Mouse (Mus musculus): ENCODE results near the gene Npb.

DNA sequence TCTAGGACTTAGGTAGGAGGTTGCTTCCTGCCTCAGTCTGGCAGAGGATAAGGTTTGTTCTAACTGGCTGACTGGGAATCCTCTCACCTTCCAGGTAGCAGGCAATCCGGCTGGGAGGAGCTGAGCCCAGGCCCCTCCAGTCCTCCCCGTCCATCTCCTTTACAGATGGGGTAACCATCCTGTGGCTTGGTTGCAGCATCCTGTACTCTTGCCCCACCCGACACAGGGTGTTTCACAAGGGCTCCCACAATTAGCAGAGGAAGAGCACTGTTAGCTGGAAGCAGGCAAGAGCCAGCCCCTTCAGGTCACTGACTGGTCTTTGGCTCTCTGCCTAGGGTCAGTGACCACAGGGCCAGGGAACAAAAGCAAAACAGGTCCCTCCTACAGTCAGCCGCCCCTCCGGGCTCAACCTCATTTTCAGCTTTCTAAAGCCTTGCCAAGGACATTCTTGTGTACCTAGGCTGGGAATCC lies 22.2 kb downstream of the Npb start:
- TF ChIP-seq EP300 (IDR thresholded peaks at IDR 0.05; ENCODE audit: low read depth) (no peak), CTCF (IDR thresholded peaks at IDR 0.05; ENCODE audit: low read depth) (no peak)

Measured in liver, embryonic 14.5 days (tissue).